Mouse (Mus musculus) adrenal gland, postnatal 14 days (tissue): ENCODE data around the gene Grk6. TPM values are rescaled to one million over a fixed set of nuclear protein-coding genes. Genes with fewer than 3 reads are reported as not detected.

ENCODE experiments used
- DNase-seq: peaks from one replicate; pipeline ENCODE4 v3.0.0; 2021; ENCODE audit warnings: mixed read lengths
- total RNA-seq: library from RNA; stranded (reverse); gene quantifications from 2 replicates; pipeline ENCODE4 v1.2.3, GENCODE M21; 2021

The Grk6 gene
- total RNA-seq, 1 experiment from 2014 or later = 35.3 TPM

DNA sequence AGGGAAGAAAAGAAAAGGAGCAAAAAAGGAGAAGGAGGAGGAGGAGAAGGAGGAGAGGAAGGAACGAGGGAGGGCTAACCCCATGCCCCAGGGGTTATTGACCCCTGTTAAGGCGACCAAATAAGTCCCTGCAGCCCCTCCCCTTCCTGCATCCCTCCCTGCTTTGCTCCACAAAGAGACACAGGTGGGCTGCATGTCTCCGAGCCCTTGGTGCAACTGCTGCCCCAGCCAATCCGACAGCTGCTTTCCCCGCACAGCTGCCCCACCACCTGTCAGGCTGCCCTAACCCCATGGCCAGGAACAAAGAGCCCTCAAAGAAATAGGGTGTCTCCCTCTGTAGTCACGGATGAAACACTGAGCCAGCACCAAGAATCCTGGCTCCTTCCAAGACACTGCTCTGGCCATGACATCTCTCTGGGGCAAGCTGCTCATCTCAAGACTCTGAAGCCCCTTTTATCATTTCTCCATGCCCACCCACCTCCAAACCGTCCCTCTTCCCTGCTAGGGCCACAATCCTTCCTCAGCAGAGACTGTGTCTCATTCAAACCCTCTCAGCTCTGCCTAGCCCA, 39.7 kb downstream of the Grk6 start:
- DNase-seq = no peak

DNA sequence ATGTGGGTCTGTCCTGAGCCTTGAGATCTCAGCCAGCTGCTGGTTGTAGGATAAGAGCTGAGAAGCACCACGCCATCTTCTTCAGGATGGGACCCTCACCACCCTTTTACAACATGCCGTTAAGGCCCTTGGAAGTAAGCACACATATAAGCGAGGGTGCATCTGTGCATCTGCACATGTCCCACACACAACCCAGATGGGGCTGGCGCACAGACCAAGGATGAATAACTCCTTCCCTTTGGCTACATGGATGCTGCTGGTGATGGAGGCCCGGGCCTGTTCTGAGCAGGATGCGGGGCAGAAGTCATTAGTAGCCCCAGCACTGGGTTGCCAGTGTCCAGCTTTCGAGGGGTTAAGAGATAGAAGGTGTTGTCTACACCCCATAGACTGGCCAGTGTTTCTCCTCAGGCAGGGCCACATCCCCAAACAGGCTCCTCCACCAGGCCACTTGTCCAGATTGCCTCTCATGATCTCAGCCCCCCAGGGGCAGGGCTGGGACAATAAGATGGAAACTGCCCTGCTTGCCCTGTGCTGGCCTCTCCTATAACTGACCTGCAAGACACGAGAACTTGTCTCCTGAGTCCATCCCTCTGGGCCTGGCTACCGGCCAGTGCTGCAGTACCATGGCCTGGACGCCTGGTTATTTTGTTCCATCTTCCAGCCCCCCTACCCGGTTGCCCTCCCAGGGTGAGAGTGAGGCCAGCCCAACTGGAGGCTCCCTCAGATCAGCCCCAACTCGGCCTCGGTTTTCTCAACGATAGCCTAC, 41.3 kb downstream of the Grk6 start:
- DNase-seq = no peak

DNA sequence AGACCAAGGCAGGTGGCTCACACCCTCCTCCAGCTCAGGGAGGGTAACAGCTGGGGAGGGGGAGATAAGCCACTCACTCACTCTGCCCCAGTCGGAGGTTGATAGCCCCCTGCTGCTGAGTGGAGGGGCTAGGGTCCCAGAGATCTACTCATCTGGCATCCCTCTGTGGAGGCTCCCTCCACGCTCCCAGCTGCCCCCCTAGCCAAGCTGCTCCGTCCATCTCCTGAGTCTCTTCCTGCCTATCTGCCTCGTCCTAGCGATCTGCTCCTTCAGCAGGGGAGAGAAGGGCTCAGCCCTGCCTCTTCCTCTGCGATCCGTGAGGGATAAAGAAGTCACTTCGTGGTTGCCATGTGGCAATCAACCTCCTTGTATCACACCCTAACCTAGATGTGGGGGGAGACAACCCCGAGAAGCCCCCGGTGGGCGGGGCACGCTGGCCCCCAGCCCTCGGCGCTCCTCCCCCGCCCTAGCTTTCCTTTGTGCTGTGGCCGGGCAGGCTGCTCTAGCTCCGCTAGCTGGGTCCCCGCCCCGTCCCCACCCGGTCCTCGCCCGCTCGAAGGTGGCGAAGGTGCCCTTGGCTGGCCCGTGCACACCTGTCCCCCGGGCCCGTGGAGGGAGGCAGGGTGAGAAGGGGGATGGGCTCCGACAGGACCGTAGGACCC, 42.2 kb downstream of the Grk6 start:
- DNase-seq = no peak

GRCm38 (mm10) chr13:55487578-55488498, 43.0 kb downstream of the Grk6 start, which contains the start of gene Dbn1:
Dbn1 (minus strand) TSS chr13:55488111.
- DNase-seq = peak; percentile 69

DNA sequence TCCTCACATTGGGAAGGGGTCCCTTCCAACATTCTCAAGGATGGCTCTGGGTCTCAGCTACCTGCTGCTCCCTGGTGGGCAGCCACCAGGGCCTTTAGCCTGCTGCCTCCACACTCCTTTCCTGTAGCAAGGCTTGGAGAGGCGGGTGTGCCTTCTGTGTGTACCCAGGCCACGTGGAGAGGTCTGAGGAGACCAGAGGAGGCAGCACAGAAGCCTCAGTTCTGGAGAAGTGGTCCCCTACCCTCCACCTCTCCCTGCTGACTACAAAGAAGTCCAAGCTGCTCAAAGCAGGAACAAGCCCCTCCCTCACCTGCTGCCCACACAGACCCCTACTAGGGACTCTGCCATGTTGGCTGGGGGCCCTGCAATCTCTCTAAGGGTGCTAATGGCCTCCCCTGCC, 49.4 kb downstream of the Grk6 start:
- no peak for DNase-seq

GRCm38 (mm10) chr13:55494883-55495621, 50.2 kb downstream of the Grk6 start:
- DNase-seq = peak; percentile 75

DNA sequence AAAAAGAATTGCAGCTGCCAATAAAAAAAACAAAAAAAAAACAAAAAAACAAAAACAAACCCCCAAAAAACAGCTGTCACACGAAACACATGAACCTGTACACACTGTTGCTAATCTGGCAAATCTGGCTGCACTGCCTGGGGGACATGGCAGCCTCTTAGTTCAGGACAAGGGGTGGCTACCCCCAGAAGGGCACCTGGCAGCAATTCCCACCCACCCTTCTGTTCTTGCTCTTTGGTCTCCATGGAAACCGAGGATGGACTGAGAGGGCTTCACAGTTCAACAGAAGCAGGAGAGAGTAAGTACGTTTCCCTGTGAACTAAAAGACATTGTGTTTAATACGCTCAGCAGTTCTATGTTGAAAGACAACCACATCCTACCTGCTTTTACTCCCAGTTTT, 50.8 kb downstream of the Grk6 start:
- no peak for DNase-seq

GRCm38 (mm10) chr13:55496661-55497060, 51.8 kb downstream of the Grk6 start:
- peak; percentile 50 for DNase-seq

DNA sequence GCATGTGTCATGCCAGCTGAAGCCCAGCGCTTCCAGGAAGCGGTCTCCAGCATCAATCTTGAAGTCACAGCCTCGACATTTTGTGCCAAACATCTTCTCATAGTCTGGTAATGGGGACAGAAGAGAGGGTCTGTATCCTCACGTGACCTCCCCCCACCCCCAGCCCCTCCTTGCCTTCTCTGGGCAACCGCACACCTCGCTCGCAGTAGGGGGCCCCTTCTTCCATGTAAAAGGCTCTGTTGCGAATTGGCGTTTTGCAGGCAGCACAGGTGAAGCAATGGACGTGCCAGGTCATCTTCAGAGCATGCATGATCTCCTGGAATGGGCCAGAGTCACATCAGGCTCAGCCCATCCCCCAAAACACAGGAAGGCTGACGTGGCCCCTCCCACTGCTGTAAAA, 54.0 kb downstream of the Grk6 start:
- no peak for DNase-seq

DNA sequence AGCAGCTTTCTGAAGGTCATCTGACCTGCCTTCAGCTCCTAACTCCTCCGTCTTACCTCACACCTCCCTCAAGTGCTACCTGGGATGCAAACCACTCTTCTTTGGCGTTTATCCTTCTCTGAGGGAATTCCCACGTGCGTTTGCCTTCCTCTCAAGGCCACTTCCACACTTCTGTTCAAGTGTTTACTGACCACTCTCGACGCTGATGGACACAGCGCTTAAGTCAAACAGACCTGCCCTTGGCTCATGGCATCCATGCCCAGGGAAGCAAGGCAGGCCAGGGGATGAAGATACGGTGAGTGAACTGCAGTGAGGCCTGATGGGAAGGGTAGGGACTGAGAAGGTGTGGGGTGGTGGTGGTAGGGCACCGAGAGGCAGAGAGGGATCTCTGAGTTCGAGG, 55.7 kb downstream of the Grk6 start:
- DNase-seq = no peak

GRCm38 (mm10) chr13:55502405-55502804, 57.5 kb downstream of the Grk6 start:
- no peak for DNase-seq

DNA sequence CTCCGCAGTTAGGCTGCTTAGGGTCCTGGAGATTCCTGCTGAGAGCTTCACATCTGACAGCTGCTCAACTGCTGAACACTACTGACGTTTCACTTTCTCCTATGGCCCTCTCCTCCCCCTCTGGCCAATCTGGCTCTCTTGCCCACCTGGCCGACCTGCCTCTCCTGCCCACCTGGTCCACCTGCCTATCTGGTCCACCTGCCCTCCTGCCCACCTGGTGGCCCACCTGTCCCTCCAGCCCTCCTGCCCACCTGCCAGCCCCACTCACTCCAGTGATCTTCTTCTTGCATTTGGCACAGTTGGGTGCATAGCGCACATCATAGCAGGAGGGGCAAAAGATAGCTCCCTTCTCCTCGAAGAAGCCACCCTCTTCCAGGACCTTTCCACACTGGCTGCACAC, 59.5 kb downstream of the Grk6 start:
- no peak for DNase-seq

GRCm38 (mm10) chr13:55505810-55506209, 60.9 kb downstream of the Grk6 start:
- no peak for DNase-seq

DNA sequence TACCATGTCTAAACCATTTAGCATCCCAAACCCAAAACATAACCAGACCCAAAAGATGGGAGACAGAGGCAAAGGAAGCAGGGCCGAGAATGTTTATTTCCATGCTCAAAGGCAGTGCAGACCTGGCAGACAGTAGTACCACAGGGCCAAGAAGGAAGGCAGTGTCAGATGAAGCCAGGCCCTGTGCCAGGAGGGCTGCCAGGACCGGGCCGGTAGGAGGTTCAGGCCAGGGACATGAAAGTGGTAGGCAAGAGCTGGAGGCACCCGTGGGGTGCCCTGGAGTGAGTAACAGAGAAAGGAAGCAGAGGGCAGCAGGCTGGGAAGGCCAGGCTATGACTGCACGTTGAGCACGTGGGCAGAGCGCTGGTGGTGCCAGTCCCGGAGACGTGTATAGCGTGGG, 61.8 kb downstream of the Grk6 start:
- DNase-seq = peak; percentile 63

DNA sequence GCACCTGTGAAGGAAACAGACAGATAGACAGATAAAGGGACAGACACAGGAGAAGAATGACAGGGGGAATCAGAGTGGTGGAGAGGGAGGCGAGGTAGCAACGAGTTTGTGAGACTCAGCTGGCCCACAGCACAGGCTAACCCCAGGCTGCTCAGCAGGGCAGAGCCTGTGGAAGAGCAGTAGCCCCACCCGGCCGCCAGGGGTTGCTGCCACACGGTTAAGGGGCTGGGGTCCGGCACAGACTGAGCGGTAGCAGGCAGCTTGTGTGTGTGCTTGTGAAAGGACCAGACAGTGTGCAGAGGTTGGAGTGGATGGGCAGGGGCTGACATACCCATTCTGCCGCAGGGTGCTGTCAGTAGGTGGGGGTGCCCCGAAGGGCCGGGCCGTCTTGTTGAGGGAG, 63.0 kb downstream of the Grk6 start:
- no peak for DNase-seq

- DNase-seq = no peak
Observed at GRCm38 (mm10) chr13:55508531-55508930, 63.7 kb downstream of the Grk6 start.

DNA sequence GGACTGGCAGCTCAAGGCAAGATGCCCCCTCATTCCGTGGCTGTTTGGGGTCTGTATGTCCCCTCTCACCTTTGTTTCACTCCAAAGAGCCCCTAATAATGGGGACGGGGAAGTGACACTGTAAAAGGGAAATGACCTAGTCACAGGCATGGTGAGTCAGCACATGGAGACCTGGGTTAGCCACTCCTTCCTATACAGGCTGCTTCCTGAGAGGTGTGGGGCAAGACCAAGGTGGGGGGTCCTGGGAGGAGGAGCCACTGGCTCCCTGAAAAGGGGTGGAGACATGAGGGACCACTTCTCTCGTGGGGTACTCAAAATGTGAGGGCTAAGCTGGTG, 65.4 kb downstream of the Grk6 start:
- DNase-seq = no peak
